Mouse (Mus musculus): ENCODE results near the gene Trio.

The Trio gene

GRCm38 (mm10) chr15:27797480-27798155 lies 228.0 kb downstream of the Trio start:
- no peak for DNase-seq (ENCODE audit: low spot score in 2 of 2)

GRCm38 (mm10) chr15:27796868-27797222 lies 228.8 kb downstream of the Trio start:
- no peak for DNase-seq (ENCODE audit: low spot score in 2 of 2)

- no peak for DNase-seq (ENCODE audit: low spot score in 2 of 2)
Observed at GRCm38 (mm10) chr15:27795942-27796867, 229.4 kb downstream of the Trio start.

- no peak for DNase-seq (ENCODE audit: low spot score in 2 of 2)
Observed at GRCm38 (mm10) chr15:27793284-27793683, 232.4 kb downstream of the Trio start.

GRCm38 (mm10) chr15:27792473-27792872 lies 233.2 kb downstream of the Trio start:
- no peak for DNase-seq (ENCODE audit: low spot score in 2 of 2)

- no peak for DNase-seq (ENCODE audit: low spot score in 2 of 2)
Observed at GRCm38 (mm10) chr15:27791141-27791540, 234.5 kb downstream of the Trio start.

- DNase-seq (ENCODE audit: low spot score in 2 of 2) = no peak
Observed at GRCm38 (mm10) chr15:27790699-27791098, 234.9 kb downstream of the Trio start.

GRCm38 (mm10) chr15:27789325-27789724 lies 236.3 kb downstream of the Trio start:
- no peak for DNase-seq (ENCODE audit: low spot score in 2 of 2)

- peak in 1 of 2 experiments; percentile 66 for DNase-seq (ENCODE audit: low spot score in 2 of 2)
Observed at GRCm38 (mm10) chr15:27788122-27788759, 237.4 kb downstream of the Trio start.

- no peak for DNase-seq (ENCODE audit: low spot score in 2 of 2)
Observed at GRCm38 (mm10) chr15:27787151-27787550, 238.5 kb downstream of the Trio start.

- DNase-seq (ENCODE audit: low spot score in 2 of 2) = no peak
Observed at GRCm38 (mm10) chr15:27786418-27786817, 239.2 kb downstream of the Trio start.

- DNase-seq (ENCODE audit: low spot score in 2 of 2) = no peak
Observed at GRCm38 (mm10) chr15:27785280-27786001, 240.2 kb downstream of the Trio start.

GRCm38 (mm10) chr15:27784126-27784563 lies 241.5 kb downstream of the Trio start:
- DNase-seq (ENCODE audit: low spot score in 2 of 2) = no peak

- no peak for DNase-seq (ENCODE audit: low spot score in 2 of 2)
Observed at GRCm38 (mm10) chr15:27783541-27784125, 242.0 kb downstream of the Trio start.

GRCm38 (mm10) chr15:27783092-27783491 lies 242.6 kb downstream of the Trio start:
- no peak for DNase-seq (ENCODE audit: low spot score in 2 of 2)

GRCm38 (mm10) chr15:27782383-27783036 lies 243.1 kb downstream of the Trio start:
- DNase-seq (ENCODE audit: low spot score in 2 of 2) = no peak

GRCm38 (mm10) chr15:27779827-27780226 lies 245.8 kb downstream of the Trio start:
- DNase-seq (ENCODE audit: low spot score in 2 of 2) = no peak

- DNase-seq (ENCODE audit: low spot score in 2 of 2) = no peak
Observed at GRCm38 (mm10) chr15:27779398-27779797, 246.2 kb downstream of the Trio start.

GRCm38 (mm10) chr15:27778256-27778655 lies 247.4 kb downstream of the Trio start:
- no peak for DNase-seq (ENCODE audit: low spot score in 2 of 2)

- no peak for DNase-seq (ENCODE audit: low spot score in 2 of 2)
Observed at GRCm38 (mm10) chr15:27777455-27778190, 248.0 kb downstream of the Trio start.

Data from left cerebral cortex, adult 9 months (tissue).